Mouse (Mus musculus) thymus, adult 2 months (tissue): Measurements from ENCODE around the gene Prkce.

Experiments
- CTCF ChIP-seq: fragments of 200-500 bp; IDR thresholded peaks from 2 replicates; pipeline ENCODE4 v1.5.1; 2012; ENCODE audit warnings: mild to moderate bottlenecking, control low read depth, low read length, moderate library complexity, borderline replicate concordance; ENCODE audit not compliant: control insufficient read depth, poor library complexity, insufficient read depth; ENCODE audit errors: extremely low read depth
- POLR2A ChIP-seq: fragments of 200-500 bp; IDR thresholded peaks from 2 replicates; pipeline ENCODE4 v1.6.1; 2012; ENCODE audit warnings: mild to moderate bottlenecking, low read length, control low read depth, moderate library complexity; ENCODE audit not compliant: control insufficient read depth, poor library complexity, insufficient read depth; ENCODE audit errors: extremely low read depth

DNA sequence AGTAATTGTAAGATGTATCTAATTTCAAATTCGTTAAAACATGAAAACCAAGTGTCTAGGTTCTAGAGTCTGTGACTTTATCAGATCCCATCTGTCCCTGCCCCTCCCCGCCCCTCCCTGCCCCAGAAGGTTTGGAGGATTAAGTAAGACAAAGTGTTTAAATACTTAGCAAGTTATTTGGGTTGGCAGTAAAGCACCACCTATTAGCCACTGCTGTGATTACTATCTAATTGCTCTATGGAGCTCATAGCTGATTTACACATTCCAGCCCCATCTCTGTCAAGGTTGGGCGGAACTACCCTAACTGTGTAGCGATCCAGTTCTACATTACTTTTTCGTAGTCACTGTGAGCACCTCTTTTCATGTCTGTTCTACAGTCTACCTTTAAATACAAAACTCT is 418.9 kb downstream of the Prkce start:
- no peak for TF ChIP-seq CTCF
- TF ChIP-seq POLR2A, result no peak
